Mouse (Mus musculus) right cerebral cortex, adult 18-20 months (tissue): ENCODE data around the gene Auts2.
A peak's percentile ranks its signal among the peaks of the same experiment; 100 is the strongest.

Experiments
- DNase-seq: peaks from one replicate; pipeline ENCODE4 v3.0.0; 2022; ENCODE audit warnings: mixed read lengths

Gene Auts2

GRCm38 (mm10) chr5:131873116-131873515 lies 670.0 kb downstream of the Auts2 start:
- DNase-seq = peak; percentile 14

- no peak for DNase-seq
These were observed 673.2 kb downstream of the Auts2 start for GRCm38 (mm10) chr5:131869711-131870499.

- DNase-seq = no peak
These were observed 677.9 kb downstream of the Auts2 start for GRCm38 (mm10) chr5:131865200-131865599.

GRCm38 (mm10) chr5:131857976-131858375 lies 685.2 kb downstream of the Auts2 start:
- DNase-seq = no peak

- no peak for DNase-seq
These were observed 687.8 kb downstream of the Auts2 start for GRCm38 (mm10) chr5:131855358-131855757.

GRCm38 (mm10) chr5:131851597-131852453 lies 691.3 kb downstream of the Auts2 start:
- no peak for DNase-seq

- DNase-seq = no peak
These were observed 692.4 kb downstream of the Auts2 start for GRCm38 (mm10) chr5:131850632-131851335.

- no peak for DNase-seq
These were observed 693.5 kb downstream of the Auts2 start for GRCm38 (mm10) chr5:131849644-131850043.

GRCm38 (mm10) chr5:131844519-131844800 lies 698.7 kb downstream of the Auts2 start:
- no peak for DNase-seq

- peak; percentile 46 for DNase-seq
These were observed 699.2 kb downstream of the Auts2 start for GRCm38 (mm10) chr5:131843766-131844518.

GRCm38 (mm10) chr5:131839657-131840315 lies 703.4 kb downstream of the Auts2 start:
- no peak for DNase-seq

GRCm38 (mm10) chr5:131839023-131839422 lies 704.1 kb downstream of the Auts2 start:
- no peak for DNase-seq

GRCm38 (mm10) chr5:131838064-131838463 lies 705.1 kb downstream of the Auts2 start:
- no peak for DNase-seq

GRCm38 (mm10) chr5:131836014-131836735 lies 707.0 kb downstream of the Auts2 start:
- DNase-seq = no peak

GRCm38 (mm10) chr5:131832891-131833876 lies 710.0 kb downstream of the Auts2 start:
- DNase-seq = no peak

GRCm38 (mm10) chr5:131830111-131830510 lies 713.0 kb downstream of the Auts2 start:
- DNase-seq = no peak

- DNase-seq = no peak
These were observed 713.9 kb downstream of the Auts2 start for GRCm38 (mm10) chr5:131829248-131829647.

GRCm38 (mm10) chr5:131828607-131829006 lies 714.5 kb downstream of the Auts2 start:
- DNase-seq = no peak

GRCm38 (mm10) chr5:131826362-131827261 lies 716.5 kb downstream of the Auts2 start:
- DNase-seq = no peak
